Mouse (Mus musculus): Measurements from ENCODE around the gene Trim31.
"Not testable (repeated sequence)": the region's sequence is repeated elsewhere in the genome, so short reads cannot be mapped to it uniquely, and the experiment has no call there.

Gene Trim31

DNA sequence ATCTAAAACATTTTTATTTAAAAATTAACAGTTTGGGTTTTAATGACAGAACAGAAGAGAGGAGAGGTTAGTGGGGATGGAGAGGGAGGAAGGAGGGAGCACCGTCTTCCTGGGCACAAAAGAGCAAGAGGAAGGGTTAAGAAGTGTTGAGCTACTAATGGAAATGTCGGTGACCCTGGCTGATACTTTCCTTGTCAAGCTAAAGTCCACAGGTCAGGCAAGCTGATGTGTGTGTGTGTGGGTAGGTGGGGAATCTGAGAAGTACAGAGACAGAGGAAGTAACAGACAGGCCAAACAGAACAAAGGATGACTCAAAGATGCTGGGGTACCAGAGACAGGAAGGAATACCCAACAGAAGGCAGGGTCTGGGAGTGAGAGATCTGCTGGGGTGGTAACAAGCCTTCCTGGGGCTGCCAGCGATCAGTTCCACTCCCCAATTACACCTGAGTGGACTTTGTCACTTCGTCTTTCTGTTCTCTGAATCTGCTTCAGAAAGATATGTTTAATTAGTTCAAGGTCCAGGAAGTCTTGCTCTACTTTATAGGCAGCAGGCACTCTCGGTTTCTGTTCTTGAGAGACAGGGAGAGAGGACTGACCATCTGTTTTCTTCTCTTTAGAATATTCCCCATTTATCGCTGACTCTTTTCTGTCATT lies at the start of gene Trim31:
Gene Trim31 (plus strand): TSS at position 567 of the 654 bp plus-strand sequence.
- no peak for DNase-seq (ENCODE audit: extremely low spot score, low read depth, low spot score)

DNA sequence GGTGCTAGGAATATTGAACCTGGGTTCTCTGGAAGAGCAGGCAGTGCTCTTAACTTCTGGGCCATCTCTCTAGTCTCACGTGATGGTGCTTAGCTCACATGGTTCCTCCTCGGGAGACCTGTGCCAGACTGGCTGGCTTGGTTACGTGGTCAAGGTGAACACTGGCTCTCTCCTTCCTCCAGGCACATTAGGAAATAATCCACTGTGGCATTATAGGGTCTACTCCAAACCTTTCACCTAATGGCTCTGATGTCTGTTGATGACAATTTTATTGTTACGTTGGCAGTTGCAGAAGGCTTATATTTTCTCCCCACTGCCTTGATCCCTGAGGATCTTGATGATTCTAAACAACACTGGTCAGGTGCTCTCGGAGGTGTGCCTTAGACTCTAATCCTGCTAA lies 49.0 kb upstream of the Trim31 start:
- DNase-seq (ENCODE audit: extremely low spot score, low read depth, low spot score): no peak

DNA sequence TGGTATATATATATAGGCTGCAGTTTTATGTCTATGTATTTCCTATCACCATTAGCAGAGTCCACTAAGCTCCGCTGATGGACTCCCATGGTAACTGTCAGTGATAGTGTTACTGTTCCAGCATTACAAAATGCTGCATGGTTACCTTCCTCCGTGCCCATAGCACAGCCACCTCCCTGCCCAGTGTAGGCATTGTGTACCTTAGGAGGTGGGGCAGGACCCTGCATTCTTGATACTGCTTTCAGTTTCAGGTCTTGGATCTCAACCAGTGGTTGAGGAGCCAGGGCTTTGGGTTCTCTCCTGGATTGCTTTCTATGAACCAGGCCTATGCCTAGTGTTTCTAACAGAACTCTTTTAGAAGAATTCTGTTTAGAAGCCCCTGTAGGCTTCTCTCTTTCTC lies 47.9 kb upstream of the Trim31 start:
- DNase-seq (ENCODE audit: extremely low spot score, low read depth, low spot score): no peak

DNA sequence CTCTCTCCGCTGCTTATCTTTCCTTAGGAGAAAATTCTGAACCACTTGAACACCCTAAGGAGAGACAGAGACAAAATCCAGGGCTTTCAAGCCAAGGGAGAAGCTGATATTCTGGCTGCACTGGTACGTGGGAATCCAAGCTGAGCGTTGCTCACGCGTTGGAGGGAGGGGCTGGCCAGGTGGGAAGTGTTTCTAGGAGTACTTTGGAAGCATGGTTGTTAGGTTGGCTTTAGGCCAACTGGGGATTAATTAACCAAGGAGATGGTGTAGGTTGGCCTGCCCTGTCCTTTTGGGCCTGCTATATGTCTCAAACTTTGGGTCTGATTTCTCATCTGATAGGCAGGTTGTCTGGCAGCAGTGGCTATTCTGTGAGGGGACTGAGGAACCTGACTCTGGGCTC lies 46.7 kb upstream of the Trim31 start:
- no peak for DNase-seq (ENCODE audit: extremely low spot score, low read depth, low spot score)

DNA sequence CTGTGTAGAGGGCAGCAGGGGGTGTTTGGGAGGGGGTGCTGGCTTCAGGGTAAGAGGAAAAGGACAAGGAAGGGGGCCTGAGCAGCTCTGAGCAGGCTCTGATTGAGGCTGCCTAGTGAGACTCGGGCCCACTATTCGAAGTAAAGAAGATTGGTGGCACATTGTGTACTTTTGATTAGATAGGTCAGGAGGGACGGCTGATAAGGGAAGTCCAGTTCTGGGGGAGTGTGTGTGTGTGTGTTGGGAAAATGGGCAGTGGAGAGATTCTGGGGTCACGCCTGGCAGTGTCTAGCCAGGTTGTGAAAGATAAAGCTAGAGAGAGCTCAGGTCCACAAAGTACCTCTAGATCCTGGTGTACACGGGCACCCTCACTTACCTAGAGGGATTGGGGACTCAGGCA lies 46.3 kb upstream of the Trim31 start:
- DNase-seq (ENCODE audit: extremely low spot score, low read depth, low spot score): no peak

DNA sequence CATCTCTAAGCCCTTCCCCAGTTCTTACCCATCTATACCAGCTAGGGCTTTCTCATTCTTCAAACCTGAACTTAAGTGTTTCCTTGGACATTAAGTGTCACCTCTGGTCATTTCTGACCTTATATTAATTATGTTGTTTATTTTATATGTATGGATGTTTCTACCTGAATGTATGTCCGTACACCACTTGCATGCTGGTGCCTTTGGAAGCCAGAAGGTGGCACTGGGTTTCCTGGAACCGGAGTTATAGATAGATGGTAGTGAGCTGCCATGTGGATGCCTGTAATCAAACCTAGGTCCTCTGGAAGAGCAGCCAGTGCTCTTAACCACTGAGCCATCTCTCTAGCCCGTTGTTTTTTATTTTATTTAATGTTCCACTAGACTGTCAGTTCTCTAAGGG lies 42.4 kb upstream of the Trim31 start:
- no peak for DNase-seq (ENCODE audit: extremely low spot score, low read depth, low spot score)

DNA sequence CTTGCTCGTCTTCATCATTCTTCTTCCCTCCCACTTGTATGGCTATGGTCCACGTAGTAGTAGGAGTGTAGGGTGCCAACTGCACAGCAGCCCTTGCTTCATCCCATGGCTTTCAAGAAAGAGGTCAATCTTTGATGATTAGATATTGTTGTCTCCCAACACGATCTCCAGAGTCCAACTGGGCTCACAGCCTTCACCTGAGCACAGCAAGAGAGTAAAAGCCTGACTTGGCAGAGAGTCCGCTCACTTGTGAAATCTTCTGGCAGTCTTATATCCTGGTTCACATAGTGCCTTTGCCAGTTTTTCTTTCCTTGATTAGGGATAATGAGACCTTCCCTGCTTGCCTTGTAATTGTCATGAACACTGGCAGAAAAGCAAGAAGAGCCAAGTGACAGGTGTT lies 41.7 kb upstream of the Trim31 start:
- no peak for DNase-seq (ENCODE audit: extremely low spot score, low read depth, low spot score)

DNA sequence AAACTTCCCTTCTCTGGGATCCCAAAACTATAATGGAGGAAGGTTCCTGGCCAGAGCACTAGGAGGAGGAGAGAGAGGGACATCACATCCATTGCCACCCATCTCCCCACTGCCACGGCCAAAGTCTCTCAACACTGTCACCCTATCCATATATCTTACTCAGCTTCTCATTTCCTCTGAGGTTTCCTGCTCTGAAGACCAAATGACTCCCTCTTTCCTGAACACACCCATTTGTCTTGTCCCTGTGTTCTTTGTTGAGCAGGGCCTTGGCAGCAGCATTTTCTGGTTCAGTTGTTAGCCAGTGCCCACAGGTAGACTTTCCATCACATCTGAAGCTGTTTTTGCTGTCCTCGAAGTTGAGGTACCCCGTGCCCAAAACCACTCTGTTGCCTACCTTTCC lies 39.7 kb upstream of the Trim31 start:
- no peak for DNase-seq (ENCODE audit: extremely low spot score, low read depth, low spot score)

DNA sequence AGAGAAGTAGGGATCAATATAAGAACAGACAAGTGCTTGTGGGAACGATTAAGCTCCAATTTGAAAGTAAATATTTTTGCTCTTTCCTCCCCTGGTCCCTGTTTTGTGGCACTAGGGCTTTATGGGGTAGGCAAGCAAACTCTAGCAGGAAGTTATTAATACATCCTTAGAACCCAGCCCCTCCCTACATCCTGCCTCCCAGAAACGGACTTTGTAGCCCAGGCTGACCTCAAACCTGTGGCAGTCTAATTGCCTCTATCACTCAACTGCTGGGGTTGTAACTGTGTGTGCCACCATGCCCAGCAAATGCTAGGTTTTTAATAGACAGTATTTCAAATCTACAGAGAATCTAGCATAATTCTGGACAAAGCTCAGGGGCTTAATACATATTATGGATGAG lies 36.2 kb upstream of the Trim31 start:
- no peak for DNase-seq (ENCODE audit: extremely low spot score, low read depth, low spot score)

DNA sequence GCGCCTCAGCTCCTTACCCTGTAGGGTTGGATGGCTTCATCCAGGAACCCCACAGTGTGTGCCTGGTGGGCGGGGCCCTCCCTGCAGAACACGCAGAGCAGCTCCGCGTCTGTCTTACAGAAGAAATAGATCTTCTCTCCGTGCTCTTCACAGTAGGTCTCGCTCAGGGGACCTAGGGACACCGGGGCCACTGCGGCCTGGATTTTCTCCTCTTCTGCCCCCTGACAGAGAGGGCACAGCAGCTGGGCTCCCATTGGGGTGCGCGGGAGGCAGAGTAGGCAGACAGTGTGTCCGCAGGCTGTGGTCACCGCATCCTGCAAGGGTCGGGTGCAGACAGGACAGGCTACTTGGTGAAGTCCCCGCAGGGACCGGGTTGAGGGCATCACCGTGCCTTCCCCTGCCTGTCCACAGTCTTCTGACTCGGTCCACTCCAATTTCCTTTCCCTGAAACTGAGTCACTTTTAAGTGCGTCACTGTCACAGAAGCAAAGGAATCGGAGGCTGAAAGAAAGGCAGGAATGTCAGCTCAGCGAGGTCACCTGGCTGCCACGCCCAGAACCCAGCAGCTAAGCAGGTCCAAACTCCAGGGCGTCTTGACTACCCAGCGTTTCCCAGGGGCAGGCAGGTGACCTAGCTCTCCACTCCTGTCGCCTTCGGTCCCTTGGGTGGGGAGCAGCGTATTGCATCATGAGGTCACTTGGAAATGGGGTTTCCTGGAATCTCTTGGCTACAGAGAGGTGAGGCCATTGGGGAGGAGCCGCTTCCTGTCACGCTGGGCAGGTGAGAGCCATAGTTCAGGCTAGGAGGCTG lies 31.0 kb upstream of the Trim31 start, which contains the start of gene Trim15:
Gene Trim15 (minus strand): TSS at position 492 of the 809 bp plus-strand sequence.
- DNase-seq (ENCODE audit: extremely low spot score, low read depth, low spot score): no peak

DNA sequence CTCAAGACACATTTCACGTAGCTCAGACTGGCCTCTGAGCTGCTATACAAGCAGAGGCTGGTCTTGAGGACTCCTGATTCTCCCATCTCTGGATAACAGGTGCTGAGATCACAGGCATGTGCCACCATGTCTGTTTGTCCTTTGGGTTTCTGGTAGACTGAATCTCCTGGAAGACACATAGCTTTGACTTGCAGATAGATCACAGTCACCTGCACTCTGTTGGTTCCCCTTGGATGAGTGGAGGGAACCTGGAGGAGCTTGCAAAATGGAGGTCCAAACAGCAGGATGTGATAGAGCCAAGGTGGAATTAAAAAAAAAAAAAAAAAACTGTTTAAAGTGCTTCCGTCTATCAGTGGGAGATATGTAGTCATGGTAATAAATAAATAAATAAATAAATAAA lies 29.1 kb upstream of the Trim31 start:
- no peak for DNase-seq (ENCODE audit: extremely low spot score, low read depth, low spot score)

DNA sequence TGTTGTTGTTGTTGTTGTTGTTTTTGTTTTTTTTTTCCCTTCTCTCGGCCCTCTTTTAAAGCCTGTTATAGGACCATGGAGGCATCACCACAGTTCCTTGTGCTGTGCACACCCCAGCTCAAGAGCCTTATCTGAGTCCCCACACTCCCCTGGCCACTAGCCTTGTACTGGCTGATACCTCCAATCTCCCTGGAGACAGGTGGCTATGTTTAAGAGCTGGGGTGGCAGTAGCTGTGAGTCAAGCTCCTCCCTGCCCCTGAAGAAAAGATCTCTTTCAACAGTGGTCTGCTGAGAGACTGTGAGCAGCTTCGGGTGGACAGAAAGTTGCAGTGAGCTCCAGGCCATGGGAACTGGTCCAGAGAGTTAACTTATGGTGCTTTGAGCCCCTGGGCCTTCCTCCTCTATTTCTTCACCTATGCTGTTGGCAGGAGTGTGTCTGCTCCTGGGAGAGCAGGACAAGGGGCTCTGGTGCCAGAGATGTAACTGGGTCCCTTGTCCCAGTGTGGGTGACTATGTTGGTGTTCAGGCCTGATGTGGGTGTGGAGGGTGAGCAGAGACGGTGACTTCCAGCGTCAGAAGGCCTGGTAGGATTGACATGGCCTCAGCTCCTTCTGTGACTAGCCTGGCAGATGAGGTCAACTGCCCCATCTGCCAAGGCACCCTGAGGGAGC lies 28.5 kb upstream of the Trim31 start, which contains the start of gene Trim10:
Gene Trim10 (plus strand): TSS at position 291 of the 671 bp plus-strand sequence.
- no peak for DNase-seq (ENCODE audit: extremely low spot score, low read depth, low spot score)

DNA sequence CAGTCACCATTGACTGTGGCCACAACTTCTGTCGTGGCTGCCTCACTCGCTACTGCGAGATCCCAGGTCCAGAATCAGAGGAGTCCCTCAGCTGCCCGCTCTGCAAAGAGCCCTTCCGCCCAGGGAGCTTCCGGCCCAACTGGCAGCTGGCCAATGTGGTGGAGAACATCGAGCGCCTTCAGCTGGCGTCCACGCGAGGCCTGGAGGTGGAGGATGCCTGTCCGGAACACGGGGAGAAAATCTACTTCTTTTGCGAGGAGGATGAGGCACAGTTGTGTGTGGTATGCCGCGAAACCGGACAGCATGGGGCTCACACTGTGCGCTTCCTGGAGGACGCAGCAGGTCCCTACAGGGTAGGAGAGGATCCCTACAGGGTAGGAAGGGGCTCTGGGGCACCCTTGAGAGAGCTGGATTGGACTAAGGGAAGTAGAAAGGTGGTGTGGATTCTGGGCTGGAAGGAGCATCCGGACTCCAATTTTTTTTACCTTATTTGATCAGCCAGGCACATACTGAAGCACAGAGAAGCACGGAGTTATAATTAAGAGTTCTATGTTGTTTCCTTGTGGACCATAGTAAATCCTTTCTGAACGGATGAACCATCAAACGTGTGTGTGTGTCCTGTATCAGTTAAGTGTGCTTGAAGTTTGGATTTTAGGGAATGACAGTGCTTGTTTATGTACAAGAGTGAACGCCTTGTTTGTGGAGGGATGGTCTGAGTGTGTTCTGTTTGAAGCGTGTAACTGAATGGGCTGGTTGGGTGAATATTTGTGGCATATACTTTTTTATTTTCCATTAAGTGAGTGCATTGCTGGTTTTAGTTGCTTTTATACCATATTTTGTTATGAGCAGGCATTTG lies 27.7 kb upstream of the Trim31 start:
- DNase-seq (ENCODE audit: extremely low spot score, low read depth, low spot score): no peak

DNA sequence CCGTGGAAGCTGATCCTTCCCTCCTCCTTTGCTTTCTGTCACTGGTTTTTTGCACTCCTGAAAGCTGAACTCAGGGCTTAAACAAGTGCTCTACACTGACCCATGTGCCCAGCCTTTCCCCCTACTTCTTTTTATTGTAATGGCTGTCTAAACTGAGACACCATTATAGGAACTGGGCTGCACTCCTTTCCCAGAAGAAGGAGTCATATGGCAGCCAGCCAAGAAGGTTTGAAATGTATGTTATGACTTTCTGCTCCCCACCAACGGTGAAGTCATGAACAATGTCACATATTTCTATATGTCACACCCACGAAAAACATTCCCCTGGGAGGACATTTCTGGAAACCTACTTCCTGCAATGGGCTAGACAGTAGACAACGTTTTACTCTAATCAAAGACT lies 23.3 kb upstream of the Trim31 start:
- DNase-seq (ENCODE audit: extremely low spot score, low read depth, low spot score): no peak

DNA sequence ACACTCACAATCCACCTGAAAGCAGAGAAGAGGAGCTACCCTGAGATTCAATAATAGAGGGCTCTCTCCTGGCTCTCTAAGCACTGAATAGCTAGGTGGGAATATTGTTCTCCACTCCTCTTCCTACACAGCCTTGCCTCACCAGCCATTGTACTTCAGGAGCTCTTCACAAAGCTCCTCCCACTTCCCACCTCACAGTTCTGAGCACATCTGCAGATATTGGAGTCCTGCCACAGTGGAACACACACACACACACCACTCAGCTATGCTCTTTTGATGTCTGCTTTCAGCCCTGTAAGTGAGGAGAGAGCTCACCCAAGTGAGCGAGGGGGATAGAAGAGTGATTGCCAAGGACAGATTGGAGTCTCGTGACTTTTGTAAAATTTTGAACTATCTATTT lies 14.6 kb upstream of the Trim31 start:
- DNase-seq (ENCODE audit: extremely low spot score, low read depth, low spot score): no peak

DNA sequence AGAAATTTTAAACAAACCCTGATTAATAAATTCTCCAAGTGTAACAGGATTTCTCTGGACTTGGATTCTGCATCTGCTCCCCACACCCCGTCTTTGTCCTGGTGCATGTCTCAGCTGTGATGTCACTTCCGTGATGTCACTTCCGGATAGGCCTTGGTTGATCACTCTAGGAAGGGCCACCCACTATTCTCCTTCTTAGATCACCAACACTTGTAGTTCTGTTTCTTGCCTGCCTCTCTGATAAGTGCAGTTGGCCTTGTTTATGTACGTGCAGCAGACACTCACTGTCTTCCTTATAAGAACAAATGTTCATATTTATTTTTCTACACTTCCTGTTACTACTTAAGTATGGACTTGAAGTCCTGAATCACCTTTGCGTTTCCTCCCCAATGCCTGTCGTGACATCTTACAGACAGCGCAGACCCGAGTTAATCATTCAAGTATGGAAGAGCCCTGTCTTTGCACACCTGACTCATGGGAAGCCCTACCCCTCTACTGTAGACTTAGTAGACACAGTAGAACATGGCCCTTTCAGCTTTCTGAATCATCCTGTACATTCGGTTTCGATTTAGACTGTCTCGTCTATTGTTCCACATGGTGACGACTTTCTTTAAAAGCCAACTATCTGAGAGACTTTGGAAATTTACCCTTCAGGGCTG lies 12.7 kb upstream of the Trim31 start:
- no peak for DNase-seq (ENCODE audit: extremely low spot score, low read depth, low spot score)

DNA sequence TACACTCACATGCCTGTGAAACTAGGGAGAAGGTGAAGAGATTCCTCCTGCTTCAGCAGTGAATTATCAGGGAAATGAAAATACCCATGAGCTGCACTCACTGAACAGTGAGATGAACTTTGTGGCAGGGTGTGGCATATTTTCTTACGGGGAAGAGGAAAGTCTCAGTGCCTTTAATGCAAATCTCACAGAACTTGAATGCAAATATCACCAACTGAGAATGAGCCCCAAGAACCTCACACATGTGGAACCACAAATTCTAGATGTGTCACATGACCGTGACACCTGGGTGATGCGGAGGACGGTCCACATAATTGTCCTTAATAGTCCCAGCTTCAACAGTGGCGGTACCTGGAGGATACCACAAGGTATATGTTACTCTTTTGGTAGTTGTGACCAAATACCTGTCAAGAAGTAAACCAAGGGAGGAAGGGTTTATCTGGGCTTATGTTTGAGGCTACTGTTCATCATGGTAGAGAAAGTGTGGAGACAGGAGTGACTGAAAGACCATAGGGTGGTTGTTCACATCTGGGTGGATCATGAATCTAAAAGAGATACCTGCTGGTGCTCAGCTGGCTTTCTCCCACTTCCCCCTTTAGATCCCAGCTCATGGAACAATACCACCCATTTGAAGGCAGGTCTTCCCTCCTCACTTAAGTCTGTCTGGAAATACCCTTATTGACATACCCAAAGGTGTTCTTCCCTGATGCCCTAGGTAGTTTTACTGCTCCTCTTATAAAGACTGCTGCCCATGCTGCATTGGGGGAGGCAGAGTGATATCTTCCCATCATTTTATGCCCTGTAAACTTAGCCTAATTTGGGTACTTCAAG lies 7.6 kb upstream of the Trim31 start, which contains the start of gene Trim40:
Gene Trim40 (minus strand): TSS at position 51 of the 831 bp plus-strand sequence.
- DNase-seq (ENCODE audit: extremely low spot score, low read depth, low spot score): no peak

DNA sequence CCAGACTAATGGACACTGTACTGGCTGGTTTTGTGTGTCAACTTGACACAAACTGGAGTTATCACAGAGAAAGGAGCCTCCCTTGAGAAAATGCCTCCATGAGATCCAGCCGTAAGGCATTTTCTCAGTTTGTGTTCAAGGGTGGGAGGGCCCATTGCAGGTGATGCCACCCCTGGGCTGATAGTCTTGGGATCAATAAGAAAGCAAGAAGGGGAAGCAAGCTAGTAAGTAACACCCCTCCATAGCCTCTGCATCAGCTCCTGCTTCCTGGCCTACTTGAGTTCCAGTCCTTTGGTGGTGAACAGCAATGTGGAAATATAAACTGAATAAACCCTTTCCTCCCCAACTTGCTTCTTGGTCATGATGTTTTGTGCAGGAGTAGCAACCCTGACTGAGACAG lies 6.4 kb upstream of the Trim31 start:
- DNase-seq (ENCODE audit: extremely low spot score, low read depth, low spot score): not testable (repeated sequence)

DNA sequence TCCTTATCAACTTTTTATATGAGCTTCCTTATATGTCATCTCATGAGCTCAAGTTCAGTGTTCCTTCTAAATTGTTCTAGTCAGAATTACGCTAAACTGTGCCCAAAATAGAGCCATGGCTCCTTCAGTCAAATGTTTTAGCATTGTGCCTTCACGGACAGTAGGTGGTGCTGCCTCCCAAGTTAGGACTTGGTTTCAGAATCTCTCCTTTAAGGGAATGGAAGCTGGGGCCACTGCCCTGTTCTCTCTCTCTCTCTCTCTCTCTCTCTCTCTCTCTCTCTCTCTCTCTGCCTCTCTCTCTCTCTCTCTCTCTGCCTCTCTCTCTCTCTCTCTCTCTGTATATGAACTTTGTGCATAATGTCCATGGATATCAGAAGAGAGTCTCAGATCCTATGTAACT lies 5.6 kb upstream of the Trim31 start:
- DNase-seq (ENCODE audit: extremely low spot score, low read depth, low spot score): no peak

Measured in hindlimb bud, embryonic 11.5 days (tissue).